Mouse (Mus musculus) cortical plate, adult 2 months (tissue): ENCODE data around the gene Mei1. TPM values are rescaled to one million over a fixed set of nuclear protein-coding genes. Genes with fewer than 3 reads are reported as not detected.

ENCODE experiments used
- H3K27ac ChIP-seq: fragments of 200-500 bp; 2 replicates; pipeline ENCODE4 v1.5.1; 2012; ENCODE audit warnings: low read length, control low read depth, inconsistent platforms; ENCODE audit not compliant: insufficient read depth
- H3K4me1 ChIP-seq: fragments of 200-500 bp; 2 replicates; pipeline ENCODE4 v1.6.1; 2011; ENCODE audit warnings: low read length; ENCODE audit not compliant: control insufficient read depth, insufficient read depth
- H3K4me3 ChIP-seq: fragments of 200-500 bp; 2 replicates; pipeline ENCODE4 v1.5.1; 2011; ENCODE audit warnings: mild to moderate bottlenecking, low read length, control low read depth; ENCODE audit not compliant: insufficient read depth
- CTCF ChIP-seq: fragments of 200-500 bp; IDR thresholded peaks from 2 replicates; pipeline ENCODE4 v1.5.1; 2011; ENCODE audit warnings: mild to moderate bottlenecking, control low read depth, low read length; ENCODE audit not compliant: insufficient read depth; ENCODE audit errors: extremely low read depth
- POLR2A ChIP-seq: fragments of 200-500 bp; IDR thresholded peaks from 2 replicates; pipeline ENCODE4 v1.6.1; 2011; ENCODE audit warnings: mild to moderate bottlenecking, low read length, control low read depth; ENCODE audit not compliant: insufficient read depth; ENCODE audit errors: extremely low read depth
- polyA plus RNA-seq: library from polyadenylated mRNA; depleted of rRNA; stranded (reverse); fragments of >200 nt; gene quantifications from 2 replicates; pipeline ENCODE4 v1.2.3, GENCODE M21; 2012

Gene Mei1
- polyA plus RNA-seq, 1 experiment = 6.1 TPM

DNA sequence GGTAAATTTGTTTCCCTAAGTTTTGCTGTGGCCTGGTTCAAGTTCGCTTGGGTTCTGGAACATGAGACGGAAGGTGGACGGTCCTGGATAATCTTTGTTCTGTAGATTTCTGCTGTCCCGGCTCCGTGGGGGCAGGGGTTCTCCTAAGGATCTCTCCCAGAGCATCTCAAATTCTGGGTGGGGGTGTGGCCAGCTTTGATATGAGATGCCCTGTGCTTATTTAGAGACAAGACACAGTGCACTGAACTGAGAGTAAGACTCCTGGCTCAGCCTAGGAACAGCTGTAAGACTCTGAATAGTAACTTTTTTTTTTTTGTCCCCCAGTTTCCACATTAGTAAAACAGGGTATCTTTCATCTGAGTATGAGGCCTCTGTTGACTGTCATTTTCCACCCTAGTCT, 58.6 kb downstream of the Mei1 start:
- Histone ChIP-seq H3K4me1 (peaks cover 2% of the 10 kb centered on the region; the same call in 1 of the 2 replicates), H3K4me3 (peak overlapping the region; percentile 47), H3K27ac (0 out of 2 replicates have a peak overlapping the region, but pooled peaks have one; percentile 30)
- TF ChIP-seq POLR2A (no peak), CTCF (no peak)

GRCm38 (mm10) chr15:82130599-82130998, 60.8 kb downstream of the Mei1 start:
- Histone ChIP-seq H3K4me3 (no peak overlapping the region), H3K4me1 (peaks cover 5% of the 10 kb centered on the region; the same call in 1 of the 2 replicates), H3K27ac (no peak overlapping the region)
- TF ChIP-seq CTCF (no peak), POLR2A (no peak)

DNA sequence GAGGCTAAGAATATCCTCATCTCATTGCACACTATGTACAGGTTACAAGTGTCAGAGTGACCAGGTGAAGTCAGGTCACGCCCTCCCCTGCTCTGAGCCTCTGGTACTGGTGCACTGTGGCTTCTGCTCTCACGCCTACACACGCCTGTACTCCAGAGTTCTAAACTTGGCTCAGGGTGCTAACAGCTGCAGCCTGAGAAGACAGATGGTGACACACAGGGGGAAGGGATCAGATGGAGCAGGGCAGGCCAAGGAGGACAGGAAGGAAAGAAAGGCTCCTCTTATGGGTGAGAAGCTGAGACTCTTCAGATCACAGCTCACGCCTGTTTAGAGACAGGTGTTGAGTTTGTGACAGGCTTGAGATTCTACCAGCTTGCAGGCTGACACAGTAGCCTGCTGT, 65.6 kb downstream of the Mei1 start:
- Histone ChIP-seq H3K4me3 (no peak overlapping the region), H3K27ac (no peak overlapping the region)
- TF ChIP-seq CTCF = no peak

DNA sequence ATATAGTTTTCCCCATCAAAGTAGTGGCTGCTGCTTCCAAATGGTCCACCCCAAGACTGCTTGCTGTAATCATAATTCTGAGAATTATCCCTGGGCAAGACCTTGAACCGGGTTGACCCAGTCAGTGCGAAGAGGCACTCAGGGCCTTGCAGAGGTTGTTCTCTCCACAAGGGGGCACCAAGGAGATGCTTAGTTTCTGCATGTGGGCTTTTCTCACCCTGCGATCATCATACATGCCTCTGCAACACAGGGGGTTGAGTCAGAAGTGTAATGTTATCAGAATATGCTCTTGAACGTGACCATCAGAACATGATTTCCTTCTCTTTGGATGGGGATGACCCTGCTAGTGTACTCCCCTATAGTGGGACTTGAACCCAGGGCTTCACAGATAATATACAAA, 68.8 kb downstream of the Mei1 start:
- Histone ChIP-seq H3K27ac (no peak overlapping the region), H3K4me1 (peaks cover 3% of the 10 kb centered on the region; the same call in 1 of the 2 replicates), H3K4me3 (no peak overlapping the region)
- TF ChIP-seq POLR2A (no peak), CTCF (peak; percentile 68)

More for the DNA sequence above, 65.6 kb downstream of the Mei1 start:
- H3K4me1 ChIP-seq = peaks cover 3% of the 10 kb centered on the region; the same call in 1 of the 2 replicates

- Histone ChIP-seq H3K27ac (no peak overlapping the region), H3K4me1 (peaks cover 3% of the 10 kb centered on the region; the same call in 1 of the 2 replicates), H3K4me3 (no peak overlapping the region)
- no peak for TF ChIP-seq POLR2A
- TF ChIP-seq CTCF = peak; percentile 43; the same call in 1 of the 2 replicates
Observed at GRCm38 (mm10) chr15:82139196-82139595, 69.4 kb downstream of the Mei1 start.

DNA sequence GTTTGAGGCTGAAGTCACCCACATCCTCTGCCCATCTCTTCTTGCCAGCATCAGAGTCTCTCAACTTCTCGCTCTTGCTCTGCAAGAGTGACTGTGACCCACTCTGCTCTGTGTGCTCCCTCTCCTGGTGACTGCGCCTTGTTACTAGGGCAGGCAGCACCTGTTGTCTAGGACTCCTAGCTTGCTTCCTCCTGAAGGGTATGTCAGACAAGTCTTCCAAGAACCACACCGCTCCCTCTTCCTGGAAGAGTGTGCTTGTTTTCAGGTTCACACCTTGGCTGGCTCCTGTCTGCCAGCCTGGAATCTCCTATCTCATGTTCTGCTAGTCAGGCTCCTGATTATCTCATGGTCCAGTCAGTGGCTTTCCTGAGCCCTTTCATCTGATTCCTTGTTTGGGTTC, 70.6 kb downstream of the Mei1 start:
- Histone ChIP-seq H3K4me3 (no peak overlapping the region), H3K27ac (no peak overlapping the region), H3K4me1 (peaks cover under 1% of the 10 kb centered on the region; the same call in 1 of the 2 replicates)
- no peak for TF ChIP-seq CTCF

DNA sequence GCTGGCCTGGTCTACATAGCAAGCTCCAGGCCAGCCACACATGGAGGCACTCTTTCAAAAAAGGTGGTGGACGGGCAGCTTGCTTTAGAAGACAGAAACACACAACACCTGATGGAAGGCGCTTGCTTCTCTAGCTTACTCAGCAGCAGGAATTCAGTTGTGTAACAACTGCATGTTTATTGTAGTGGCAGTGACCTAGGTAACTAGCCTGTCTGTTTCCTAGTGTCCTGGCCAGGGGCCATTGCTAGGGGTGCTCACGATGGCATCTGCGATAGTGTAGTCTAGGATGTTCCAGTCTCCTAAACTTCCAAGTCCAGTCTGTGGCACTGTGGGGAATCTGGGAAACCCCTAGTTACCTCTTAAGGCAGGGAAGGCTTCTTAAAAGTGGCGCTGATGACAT, 74.4 kb downstream of the Mei1 start:
- Histone ChIP-seq H3K4me1 (peaks cover 6% of the 10 kb centered on the region; the same call in 1 of the 2 replicates), H3K27ac (no peak overlapping the region), H3K4me3 (no peak overlapping the region)
- TF ChIP-seq CTCF = no peak

DNA sequence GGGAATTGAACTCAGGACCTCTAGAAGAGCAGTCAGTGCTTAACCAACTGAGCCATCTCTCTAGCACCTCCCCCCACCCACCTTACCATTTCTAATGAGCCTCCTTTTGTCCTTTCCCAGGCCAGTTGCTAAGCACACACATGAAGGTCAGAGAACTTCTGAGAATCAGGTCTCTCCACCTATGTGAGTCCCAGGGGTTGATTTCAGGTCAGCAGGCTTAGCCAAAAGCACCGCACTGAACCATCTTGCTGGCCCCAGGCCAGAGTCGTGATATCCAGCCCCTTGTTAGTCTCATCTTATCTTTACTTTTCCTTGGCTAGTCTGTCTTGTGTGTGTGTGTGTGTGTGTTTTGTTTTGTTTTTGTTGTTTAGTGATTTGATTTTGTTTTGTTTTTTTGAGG, 75.6 kb downstream of the Mei1 start:
- Histone ChIP-seq H3K27ac (0 out of 2 replicates have a peak overlapping the region, but pooled peaks have one; percentile 79), H3K4me1 (peaks cover 6% of the 10 kb centered on the region; the same call in 1 of the 2 replicates), H3K4me3 (no peak overlapping the region)
- TF ChIP-seq CTCF = no peak

GRCm38 (mm10) chr15:82145851-82146769, 76.3 kb downstream of the Mei1 start:
- Histone ChIP-seq H3K4me3 (peak overlapping the region; percentile 85), H3K4me1 (peaks cover 6% of the 10 kb centered on the region; the same call in 1 of the 2 replicates), H3K27ac (peak overlapping the region; percentile 90)
- TF ChIP-seq CTCF (no peak), POLR2A (no peak)

- peak within 1 kb of the TSS; percentile 99 for H3K27ac ChIP-seq
- TF ChIP-seq POLR2A (peak; percentile 81), CTCF (no peak)
- H3K4me1 ChIP-seq = peaks cover 6% of the 10 kb centered on the region; the same call in 1 of the 2 replicates
- H3K4me3 ChIP-seq = peak within 1 kb of the TSS; percentile 85
Observed at GRCm38 (mm10) chr15:82146770-82147610, 77.2 kb downstream of the Mei1 start, which contains the start of gene Srebf2. Gene Srebf2, plus strand, starts transcription at chr15:82147181.
